Mouse (Mus musculus) cerebellum, adult 9-11 months (tissue): ENCODE results near the gene Dusp28.

Experiments
- DNase-seq: peaks from one replicate; pipeline ENCODE4 v3.0.0; 2022

Dusp28 gene

DNA sequence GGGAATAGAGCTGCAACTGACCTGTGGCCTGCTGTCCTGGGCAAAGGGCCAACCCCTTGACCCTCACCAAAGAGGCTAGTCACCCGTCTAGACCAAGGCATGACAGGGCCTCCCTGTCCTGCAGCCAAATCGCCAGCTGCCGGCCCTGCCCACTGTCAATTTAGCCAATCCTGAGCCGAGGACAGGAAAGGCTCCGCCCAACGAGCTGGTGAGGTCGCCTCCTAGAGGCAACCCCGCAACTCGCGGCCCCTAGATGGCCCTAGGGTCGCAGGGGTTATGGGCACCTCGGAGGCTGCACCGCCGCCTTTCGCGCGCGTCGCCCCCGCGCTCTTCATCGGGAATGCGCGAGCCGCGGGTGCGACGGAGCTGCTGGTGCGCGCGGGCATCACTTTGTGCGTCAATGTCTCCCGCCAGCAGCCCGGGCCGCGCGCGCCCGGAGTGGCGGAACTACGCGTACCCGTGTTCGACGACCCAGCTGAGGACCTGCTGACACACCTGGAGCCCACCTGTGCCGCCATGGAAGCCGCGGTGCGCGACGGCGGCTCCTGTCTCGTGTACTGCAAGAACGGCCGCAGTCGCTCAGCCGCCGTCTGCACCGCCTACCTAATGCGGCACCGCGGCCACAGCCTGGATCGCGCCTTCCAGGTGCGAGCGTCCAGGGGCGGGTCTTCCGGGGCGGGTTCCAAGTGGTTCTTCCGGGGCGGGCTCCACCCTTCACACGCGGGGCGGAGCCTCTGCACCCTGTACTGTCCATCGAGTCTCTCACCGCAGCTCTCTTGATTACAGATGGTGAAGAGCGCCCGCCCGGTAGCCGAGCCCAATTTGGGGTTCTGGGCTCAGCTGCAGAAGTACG lies at the start of gene Dusp28:
Gene Dusp28 (plus strand): TSS at position 203 of the 853 bp plus-strand sequence.
- DNase-seq, result peak; percentile 94

GRCm38 (mm10) chr1:92861503-92861902 lies 45.3 kb upstream of the Dusp28 start:
- DNase-seq, result no peak

GRCm38 (mm10) chr1:92863268-92863667 lies 43.5 kb upstream of the Dusp28 start:
- no peak for DNase-seq

DNA sequence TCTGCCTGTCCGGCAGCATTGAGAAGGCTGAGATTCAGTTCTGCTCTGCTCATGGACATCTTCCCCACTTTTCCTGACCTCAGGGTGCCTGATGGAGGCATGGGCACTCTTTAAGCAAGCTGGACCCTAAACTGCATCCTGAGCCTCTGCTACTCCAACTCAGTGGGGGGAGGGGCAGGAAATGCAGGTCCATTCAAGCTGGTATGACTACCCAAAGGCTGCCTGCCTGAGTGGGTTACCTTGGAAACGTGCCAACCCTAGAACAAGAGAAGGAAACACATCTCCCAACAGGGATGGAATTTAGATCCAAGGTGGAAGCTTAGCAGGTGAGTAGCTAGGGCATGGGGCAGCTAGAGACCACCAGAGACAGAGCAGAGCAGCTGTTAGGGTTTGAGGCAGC lies 40.6 kb upstream of the Dusp28 start:
- DNase-seq, result no peak

DNA sequence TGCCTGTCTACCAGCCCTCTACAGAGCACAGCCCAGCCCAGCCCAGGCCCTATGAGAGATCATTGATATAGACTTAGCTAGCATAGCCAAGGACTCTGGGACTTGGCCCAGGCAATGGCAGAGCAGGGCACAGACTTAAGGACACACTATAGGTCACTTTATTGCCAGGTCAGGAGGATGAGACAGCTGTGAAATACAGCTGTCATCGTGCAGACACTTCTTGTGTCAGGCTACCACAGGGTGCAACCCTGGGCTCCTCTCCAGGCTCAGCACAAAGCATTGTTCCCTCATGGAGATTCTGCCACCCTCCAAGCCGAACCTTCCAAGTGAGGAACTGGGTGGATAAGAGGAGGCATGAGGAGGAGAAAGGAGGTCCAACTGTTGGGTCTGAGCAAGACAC lies 36.8 kb upstream of the Dusp28 start:
- no peak for DNase-seq

GRCm38 (mm10) chr1:92872666-92873065 lies 34.1 kb upstream of the Dusp28 start:
- DNase-seq, result no peak

DNA sequence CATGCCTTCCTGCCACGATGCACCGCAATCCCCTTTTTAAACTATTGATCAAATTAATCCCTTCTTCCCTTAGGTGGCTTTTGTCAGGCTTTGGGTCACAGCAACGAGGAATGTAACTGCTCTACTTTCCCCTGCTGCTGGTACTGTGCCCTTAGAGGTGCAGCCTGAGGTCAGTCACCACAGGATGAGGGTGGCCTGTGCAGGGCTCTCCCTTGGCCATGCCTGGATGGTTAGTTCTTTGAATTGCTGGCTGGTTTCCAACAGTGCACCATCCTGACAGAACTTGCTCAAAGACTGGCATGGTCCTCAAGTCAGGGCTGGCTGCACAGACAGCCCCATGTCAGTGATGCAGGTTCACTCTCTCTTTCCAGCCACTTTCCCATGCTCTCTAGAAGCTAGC lies 32.8 kb upstream of the Dusp28 start:
- DNase-seq, result no peak

DNA sequence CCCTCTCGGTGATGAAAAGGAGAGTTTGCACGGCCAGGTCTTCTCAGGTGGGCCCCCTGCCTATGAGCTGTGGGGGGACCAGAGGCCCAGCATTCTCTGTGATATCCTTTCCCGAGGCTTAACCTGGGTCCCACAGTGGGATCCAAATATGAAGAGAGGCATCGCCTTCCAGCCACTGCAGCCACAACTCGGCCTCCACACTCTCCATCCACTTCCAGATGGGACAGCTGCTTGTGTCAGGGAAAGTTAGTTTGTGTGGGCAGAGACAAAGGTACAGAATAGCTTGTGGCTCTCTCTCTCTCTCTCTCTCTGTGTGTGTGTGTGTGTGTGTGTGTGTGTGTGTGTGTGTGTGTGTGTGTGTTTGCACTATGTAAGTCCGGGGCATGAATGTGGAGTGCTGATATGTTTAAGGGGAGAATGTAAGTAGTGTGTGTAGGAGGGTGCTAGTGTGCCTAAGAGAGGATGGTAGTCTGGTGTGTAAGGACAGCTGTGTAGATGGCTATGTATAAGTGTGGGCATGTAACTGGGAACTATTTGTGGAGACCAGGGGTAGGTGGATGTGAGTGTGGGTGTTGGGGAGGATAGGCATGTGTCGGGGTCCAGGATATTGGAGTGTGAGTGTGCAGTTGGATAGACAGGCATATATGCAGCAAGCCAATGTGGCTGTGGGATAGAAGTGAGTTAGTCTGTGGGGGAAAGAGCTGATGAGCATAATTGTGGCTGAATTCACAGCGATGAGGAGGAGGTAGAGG lies 31.2 kb upstream of the Dusp28 start:
- no peak for DNase-seq

DNA sequence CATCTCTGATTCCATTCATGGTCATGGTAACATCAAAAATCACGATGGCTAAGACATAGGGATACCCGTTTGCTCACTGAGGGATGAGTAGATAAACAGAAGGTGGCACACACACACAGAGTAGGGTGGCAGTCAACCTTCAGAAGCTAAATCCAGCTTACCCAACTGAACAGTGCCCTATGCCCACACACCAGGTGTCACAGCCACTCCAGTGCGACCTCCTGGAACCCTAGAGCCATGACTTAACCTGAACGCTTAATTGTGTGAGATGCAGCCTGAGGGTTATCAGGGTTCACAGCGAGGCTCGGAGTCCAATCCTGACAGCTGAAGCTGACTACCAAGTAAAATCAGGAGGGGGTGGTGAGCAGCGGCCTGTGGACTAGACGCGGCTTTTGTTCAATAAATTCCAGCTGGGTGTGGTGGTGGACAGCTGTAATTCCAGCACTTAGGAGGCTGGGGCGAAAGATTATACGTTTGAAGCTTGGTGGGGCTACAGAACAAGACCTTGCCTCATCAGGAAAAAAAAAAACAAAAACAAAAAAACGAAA lies 29.3 kb upstream of the Dusp28 start:
- no peak for DNase-seq

- DNase-seq, result peak; percentile 63
Measured at GRCm38 (mm10) chr1:92878066-92878741, 28.6 kb upstream of the Dusp28 start.

DNA sequence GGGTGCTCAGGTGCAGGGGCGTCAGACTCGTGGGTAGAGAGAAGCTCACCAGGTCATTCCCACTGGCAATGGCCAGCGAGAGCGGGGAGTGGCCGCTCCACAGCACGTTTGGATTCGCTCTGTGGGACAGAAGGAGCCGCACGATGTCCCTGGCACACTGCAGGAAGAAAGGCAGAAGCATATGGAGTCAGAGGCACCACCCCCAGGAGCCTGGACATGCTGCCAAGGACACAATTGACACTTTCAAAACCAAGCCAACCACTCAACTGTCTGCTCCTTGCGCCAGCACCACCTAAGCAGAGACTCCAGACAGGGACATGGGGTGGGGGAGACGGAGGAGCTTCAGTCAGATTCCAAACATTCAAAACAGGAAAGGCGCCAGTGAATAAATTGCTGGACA lies 27.5 kb upstream of the Dusp28 start:
- DNase-seq, result peak; percentile 99

DNA sequence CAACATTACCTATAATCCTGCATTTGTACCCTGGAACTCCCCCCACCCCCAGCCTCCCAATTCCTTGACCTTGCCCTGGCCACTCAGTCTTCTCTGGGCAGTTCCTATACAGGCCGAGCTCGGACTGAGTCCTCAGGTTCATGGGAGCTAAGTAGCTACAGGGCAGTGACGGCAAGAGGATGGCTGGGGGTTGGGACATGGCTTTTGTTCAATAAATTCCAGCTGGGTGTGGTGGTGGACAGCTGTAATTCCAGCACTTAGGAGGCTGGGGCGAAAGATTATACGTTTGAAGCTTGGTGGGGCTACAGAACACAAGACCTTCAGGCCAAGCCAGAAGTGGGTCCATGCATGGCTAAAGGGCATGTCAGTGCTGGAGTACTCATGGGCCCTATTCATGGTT lies 26.7 kb upstream of the Dusp28 start:
- peak; percentile 67 for DNase-seq

GRCm38 (mm10) chr1:92881982-92882381 lies 24.8 kb upstream of the Dusp28 start:
- peak; percentile 66 for DNase-seq

GRCm38 (mm10) chr1:92888901-92889655 lies 17.7 kb upstream of the Dusp28 start:
- no peak for DNase-seq

DNA sequence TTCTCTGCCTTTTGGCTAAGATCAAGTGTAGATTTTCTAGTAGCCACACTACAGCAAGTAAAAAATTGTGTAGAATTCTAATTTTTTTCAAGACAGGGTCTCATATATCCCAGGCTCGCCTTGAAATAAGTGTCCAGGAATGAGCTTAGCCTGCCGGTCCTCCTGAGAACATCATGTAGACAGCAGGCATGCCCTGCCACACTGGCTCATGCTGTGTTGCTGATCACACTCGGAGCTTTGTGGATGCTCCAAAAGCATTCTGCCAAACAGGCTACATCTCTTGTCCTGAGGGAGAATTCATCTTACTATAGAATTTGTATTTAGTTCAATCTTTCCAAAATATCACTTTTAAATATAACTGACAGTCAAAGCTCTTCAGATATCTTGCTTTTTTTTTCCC lies 14.0 kb upstream of the Dusp28 start:
- DNase-seq, result no peak

DNA sequence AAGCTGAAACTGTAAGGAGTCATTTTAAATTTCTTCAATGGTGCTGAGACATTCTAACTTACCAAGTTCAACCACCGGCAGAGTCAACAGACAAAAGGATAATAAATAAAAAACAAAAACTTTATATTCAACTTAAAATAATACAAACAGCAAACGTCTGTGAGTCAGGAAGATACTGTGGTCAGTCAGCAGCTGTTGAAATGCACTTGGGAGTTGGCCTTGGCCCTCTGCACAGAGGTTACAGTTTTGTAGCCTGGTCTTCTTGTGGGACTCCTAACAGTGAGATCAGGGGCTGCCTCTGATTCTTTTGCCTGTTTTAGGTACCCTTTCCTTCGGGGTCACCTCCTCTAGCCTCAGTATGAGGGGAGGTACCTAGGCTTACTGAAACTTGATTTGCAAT lies 12.9 kb upstream of the Dusp28 start:
- DNase-seq, result no peak

DNA sequence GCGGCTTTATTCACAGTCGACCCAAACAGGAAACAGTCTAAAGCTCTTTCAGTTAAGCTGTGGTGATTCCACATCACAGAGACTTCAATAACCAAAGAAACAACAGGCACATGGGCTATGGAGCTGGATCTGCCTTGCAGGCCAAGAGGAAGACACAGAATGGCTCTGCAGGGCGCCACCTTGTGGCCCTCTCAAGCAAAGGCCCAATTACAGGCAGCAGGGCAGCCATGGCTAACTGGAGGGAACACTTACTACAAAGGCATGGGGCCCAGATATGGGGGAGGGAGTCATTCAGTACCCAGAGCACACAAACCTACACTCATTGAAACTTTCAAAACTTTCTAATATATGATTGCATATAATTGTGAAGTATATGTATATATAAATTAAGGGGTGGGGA lies 11.7 kb upstream of the Dusp28 start:
- peak; percentile 89 for DNase-seq

- DNase-seq, result no peak
Measured at GRCm38 (mm10) chr1:92902786-92903185, 4.0 kb upstream of the Dusp28 start, which contains the start of gene Ankmy1. Ankmy1 (minus strand) TSS chr1:92902906.

GRCm38 (mm10) chr1:92903627-92904026 lies 3.2 kb upstream of the Dusp28 start:
- no peak for DNase-seq

DNA sequence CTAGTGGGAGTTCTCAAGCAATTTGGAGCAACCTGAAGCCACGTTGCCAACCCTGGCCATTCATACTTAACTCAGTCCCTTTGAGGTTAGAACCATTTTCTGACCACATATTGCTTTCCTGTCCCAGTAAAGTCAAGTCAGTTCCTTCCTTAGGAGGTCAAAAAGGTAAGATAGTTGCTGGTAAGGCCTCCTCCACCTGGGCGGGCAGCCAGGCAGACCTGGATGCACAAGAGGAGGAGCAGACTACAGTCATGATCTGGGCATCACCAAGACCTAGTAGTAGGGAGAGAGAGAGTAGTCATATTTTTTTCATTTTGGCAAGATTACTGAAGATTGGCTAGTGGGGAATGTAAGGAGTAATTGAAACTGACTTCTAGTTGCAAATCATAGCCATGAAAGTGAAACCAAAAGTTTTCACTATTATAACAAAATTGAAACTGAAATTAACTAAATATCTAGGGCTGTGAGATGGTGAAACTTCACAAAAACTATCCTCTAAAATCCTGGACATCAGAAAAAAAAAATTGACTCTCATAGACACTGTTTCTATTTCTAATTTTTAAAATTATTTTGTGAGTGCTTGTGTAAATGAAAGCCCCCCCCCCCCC lies 974 bp upstream of the Dusp28 start:
- DNase-seq, result peak; percentile 63

- DNase-seq, result peak; percentile 67
Measured at GRCm38 (mm10) chr1:92907632-92908360, 1.0 kb downstream of the Dusp28 start.
